Mouse (Mus musculus) natural killer cell, adult 2 months (primary cell): ENCODE data around the gene Rbm18.
"Not testable (repeated sequence)": the region's sequence is repeated elsewhere in the genome, so short reads cannot be mapped to it uniquely, and the experiment has no call there.

ENCODE experiments used
- DNase-seq, 2 experiments: peaks; one replicate each; pipeline ENCODE4 v3.0.0; 2022; ENCODE audit warnings: low spot score in 2 of 2

Gene Rbm18

GRCm38 (mm10) chr2:36136300-36136941 is at the start of gene Rbm18, which contains the start of gene Mrrf:
Gene Rbm18, minus strand, starts transcription at chr2:36136773.
Gene Mrrf, plus strand, starts transcription at chr2:36136389.
- DNase-seq, result peak; percentile 90 to 92

DNA sequence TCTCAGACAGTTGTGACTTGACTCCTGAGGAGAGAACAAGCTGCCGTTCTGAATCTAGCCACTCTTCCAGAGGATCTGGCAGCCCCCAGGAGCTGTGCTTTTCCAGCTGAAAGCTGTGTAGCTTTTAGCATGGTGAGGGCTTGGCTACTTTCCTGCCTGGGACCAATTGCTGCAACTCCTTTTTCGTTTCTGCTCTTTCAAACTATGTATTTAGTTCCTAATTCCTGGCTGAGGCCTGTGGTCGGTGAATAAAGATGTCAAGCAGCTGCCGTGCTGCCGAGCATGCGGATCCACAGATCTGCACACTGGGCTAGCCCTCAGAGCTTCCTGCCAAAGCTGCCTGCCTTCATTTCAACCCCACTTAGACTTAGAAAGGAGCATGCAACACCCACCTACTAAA is 48.3 kb upstream of the Rbm18 start:
- DNase-seq, result no peak

DNA sequence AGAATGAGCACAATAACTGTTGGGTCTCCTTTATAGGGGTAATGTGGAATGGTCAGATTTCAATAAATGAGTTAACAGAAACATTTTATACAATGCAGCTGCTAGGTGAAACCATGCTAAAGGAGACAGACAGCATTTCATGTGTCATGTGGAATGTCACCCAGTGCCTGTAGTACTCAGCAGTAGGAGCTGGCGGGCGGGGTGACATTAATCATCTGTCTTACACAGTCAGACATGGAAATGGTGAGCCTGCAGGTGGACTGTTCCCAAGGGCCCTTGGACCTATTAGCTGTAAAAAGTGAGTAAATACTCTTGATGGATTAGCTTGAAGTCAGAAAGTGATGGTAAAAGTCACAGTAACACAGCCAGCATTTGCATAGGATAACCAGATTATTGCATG is 47.6 kb upstream of the Rbm18 start:
- DNase-seq, result no peak

DNA sequence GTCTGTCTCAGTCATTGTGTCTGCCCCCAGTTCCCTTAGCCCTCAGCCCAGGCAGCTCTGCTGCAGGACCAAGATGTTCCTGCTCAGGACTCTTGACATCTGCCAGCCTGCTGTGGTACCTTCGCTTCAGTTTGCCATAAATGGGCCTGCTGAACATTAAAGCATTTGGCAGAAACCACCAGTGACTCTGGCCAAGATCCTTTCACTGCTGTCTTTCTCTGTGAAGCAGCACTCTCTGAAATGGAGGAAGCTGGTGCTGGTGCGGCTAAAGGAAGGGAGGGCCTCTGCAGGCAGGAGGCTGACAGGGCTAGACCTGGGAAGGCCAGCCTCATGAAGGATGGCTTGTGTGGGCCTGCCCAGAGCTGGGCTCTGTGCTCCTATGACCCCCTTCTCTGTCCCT is 46.7 kb upstream of the Rbm18 start:
- DNase-seq, result no peak

DNA sequence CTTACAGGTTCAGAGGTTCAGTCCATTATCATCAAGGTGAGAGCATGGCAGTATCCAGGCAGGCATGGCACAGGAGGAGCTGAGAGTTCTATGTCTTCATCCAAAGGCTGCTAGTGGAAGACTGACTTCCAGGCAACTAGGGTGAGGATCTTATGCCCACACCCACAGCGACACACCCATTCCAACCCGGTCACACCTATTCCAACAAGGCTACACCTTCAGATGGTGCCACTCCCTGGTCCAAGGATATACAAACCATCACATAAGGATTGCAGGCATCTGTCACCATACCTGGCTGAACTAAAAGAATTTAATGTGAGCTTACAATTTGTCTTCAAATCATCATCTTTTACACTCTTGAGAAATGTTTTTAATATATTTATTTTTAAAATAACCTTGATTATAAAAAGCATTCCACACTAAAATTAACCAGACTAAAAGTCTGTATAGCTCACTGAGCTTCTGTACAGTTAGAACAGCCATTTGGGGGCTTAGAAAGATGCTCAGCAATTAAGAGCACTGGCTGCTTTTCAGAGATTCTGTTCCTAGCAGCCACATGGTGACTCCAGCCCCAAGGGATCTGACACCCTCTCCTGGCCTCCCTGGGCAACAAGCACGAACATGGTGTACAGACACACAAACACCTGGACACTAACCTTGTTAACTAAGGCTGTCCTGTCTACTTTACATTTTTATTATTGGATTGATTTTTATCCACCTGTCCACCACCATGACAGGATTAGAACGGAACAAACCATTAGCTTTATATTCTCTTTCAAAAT is 45.2 kb upstream of the Rbm18 start:
- not testable (repeated sequence) for DNase-seq

DNA sequence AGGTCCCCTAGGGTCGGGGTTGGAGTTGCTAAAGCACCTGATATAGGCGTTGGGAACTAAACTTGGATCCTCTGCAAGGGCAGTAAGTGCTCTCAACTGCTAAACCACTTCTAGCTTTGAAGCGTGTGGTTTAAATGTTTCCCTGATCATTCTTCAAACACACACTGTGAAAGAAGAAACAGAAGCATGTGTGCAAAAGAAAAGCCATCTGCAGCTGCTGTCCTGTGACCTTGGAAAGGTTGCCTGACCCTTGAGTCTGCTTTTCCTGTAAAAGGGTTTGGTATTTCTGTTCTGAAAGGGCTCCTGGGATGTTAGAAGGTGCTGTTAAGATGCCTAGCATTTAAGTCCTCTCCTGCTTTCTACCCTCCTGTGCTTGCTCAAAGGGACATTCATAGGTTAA is 42.9 kb upstream of the Rbm18 start:
- no peak for DNase-seq

GRCm38 (mm10) chr2:36172574-36172973 is 36.0 kb upstream of the Rbm18 start:
- DNase-seq, result no peak

DNA sequence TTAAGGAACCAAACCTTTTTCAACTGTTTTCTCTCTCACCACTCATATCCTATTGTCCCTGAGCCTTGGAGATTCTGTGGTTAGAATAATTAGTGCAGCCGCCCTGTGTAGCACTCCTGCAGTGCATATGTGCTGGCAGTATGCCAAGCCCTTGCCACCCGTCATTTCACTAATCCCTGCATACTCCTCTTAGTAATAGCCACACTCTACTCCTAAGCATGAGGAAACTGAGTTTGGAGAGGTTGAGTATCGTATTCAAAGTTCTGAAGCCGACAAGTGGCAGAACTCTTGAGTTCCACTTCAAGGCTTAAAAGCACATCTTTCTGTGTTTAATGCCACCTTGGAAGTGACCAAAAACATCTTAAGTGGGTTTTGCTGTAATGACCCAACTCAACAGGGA is 35.6 kb upstream of the Rbm18 start:
- DNase-seq, result no peak

- no peak for DNase-seq
Measured at GRCm38 (mm10) chr2:36169176-36169575, 32.6 kb upstream of the Rbm18 start.

DNA sequence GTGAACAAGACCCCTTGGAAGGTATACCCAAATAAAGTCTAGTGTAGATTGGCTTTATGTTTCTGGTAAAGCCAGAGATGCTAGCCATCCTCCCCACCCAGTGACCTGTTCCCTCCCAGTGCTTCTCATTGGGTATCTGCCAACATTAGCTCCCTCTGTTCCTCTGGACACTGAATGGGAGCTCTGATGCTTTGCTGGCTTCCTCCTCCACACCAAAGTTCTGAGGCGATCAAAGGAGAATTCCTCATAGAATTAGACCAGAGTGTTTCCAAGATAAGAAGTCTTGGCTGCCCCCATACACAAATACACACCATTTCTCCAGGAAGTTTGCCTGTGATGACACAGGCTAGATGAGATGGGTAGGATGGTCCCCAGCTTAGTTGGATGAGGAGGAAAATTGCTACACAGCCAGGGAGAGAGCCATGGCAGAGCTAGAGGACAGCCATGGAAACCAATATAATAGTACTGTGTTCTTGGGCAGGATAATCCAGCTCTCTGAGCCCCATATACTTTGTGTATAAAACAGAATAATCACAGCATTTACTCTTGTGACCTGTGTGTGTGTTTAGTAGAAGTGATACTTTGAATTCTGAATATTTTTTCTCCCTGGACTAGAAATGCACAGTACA is 31.5 kb upstream of the Rbm18 start:
- no peak for DNase-seq

- DNase-seq, result no peak
Measured at GRCm38 (mm10) chr2:36159336-36159735, 22.8 kb upstream of the Rbm18 start.

DNA sequence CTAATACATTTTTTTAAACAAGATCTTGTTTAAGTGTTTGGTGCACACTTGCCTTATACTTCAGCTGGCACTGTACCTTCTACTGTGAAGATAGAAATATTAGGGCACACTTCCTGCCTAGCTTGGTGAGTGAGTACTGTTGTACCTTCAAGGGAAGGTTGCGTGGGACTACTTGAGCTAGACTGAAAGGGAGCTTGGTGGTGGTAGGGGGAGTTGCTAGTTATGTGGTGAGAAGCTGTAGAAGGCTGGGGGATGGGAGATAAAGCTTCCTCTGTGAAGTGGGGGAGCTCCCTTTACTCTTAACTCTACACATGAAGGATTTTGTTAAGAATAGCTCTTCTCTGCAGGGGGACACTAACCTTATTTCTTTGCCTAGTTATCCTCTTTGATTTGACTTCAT is 20.9 kb upstream of the Rbm18 start:
- DNase-seq, result no peak

DNA sequence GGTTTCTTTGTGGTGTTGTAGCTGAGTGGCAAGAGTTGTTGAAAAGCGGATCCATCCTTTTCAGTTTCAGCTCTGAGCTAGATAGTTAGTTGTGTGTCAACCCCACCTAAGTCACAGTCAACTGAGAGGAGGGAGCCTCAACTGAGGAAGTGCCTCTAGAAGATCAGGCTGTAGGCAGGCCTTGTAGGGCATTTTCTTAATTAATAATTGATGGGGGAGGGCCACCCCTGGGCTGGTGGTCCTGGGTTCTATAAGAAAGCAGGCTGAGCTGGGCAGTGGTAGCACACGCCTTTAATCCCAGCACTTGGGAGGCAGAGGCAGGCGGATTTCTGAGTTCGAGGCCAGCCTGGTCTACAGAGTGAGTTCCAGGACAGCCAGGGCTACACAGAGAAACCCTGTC is 15.8 kb upstream of the Rbm18 start:
- not testable (repeated sequence) for DNase-seq

DNA sequence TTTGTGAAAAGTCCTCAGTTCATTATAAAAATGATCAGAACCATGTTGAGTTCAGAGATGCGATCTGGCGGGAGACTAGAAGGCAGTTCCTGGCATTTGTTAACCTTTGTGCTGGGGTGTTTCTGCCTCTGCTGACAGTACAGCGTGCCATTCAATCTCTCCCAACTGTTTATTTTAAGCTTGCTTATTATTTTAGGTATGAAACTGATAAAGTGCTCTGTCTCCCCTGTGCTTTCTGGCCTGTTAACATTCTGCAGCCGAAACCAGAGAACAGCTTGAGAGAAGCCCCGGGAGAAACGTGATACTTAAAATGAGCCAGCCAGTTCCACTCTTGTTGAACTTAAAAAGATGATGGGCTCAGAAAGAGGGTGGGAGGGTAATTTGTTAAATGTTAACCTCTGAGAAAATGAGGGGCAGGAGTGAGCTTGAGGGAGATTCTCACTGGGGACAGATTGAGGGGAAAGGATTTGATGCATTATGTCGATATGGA is 12.3 kb upstream of the Rbm18 start:
- DNase-seq, result no peak

DNA sequence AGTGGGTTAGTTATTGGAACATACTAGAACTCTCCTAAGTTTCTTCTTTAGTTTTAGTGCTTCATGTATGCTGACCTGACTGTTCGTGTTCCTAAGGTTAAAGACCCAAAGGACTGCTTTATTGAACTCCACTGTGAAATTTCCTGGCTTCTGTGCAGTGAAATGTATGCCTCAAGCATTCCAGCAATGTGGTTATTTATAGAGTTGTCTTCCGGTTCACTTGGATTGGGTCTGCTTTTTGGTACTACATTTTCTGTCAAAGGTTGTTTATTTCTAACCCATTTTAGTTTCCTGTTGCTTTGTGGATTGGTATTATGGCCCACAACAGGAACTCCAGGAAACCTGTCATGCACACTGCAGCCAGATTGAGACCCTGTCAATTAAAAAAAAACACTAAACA is 2.5 kb upstream of the Rbm18 start:
- no peak for DNase-seq

- no peak for DNase-seq
Measured at GRCm38 (mm10) chr2:36135887-36136286, 686 bp downstream of the Rbm18 start.

DNA sequence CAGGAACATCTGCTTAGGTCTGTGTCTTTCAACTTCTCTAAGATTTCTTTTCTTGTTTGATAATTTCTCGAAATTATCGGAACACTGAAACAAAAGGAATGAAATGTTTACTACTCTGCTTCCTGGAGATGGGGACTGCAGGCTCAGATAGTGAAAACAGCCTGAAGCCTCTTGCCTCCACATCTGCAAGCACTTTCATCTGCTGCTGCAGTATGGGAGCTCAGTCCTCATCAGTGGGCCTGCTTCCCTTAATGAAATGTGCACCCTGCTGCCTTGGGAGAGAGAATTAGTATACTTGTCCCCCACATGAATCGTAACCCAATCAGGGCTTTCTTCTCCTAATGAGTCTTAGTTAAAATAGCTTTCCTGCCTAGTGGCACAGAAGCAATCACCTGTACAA is 7.5 kb downstream of the Rbm18 start:
- no peak for DNase-seq

DNA sequence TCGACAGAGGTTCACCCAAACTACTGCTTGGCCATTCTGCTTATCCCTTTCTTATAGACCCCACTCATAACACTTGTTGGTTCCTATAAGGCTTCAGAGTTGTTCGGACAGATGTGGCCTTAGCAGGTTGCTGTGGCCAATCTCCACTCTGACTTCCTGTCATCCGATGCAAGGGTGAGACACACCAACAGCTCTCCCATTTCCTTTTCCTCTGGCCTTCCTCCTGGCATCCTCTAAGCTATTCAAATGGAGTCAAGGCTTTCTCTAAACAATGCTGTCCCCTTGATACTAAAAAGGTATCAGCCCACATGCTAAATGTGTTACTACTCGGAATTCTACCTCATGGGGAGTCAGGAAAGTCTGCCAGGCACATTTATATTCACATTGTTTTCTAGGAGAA is 8.6 kb downstream of the Rbm18 start:
- no peak for DNase-seq

DNA sequence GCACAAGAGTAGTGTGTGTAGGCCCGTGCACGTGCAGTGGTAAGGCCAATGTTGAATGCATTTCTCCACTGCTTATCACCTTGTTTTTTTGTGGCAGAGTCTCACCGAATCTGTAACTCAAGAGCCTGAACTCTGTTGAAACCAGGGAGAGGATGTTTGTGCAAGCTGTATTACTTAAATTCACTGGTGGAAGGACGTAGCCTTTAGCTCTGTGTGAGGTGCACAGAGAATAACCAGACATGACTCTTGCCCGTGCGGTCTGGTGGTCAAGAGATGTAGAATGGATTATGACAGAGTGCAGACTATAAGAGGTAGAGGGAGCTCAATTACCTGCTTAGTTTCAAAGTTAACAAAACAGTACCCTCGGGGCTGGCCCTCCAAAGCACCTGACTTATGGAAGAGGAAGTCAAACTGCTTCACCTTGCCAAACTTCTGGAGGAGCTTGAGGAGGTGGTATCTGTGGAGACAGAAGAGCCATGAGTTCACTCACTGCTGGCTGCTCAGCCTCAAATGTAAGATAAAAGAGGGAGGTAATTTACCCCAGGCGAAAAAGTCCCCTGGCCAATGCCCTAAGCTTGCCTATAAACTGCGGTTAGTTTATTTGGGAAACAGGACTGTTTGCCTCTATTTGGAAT is 9.7 kb downstream of the Rbm18 start:
- no peak for DNase-seq

- no peak for DNase-seq
Measured at GRCm38 (mm10) chr2:36112632-36113031, 23.9 kb downstream of the Rbm18 start.

GRCm38 (mm10) chr2:36108615-36109014 is 28.0 kb downstream of the Rbm18 start:
- no peak for DNase-seq
